Mouse (Mus musculus) MEL (cell line): ENCODE data around the gene Adamtsl5. TPM values are rescaled to one million over a fixed set of nuclear protein-coding genes. Genes with fewer than 3 reads are reported as not detected.
A peak's percentile ranks its signal among the peaks of the same experiment; 100 is the strongest.

Experiments used
- DNase-seq: peaks from one replicate; pipeline ENCODE4 v3.0.0; 2011; ENCODE audit warnings: low read depth, low spot score
- H3K27ac ChIP-seq: 2 replicates; pipeline ENCODE4 v1.5.1; 2012; ENCODE audit warnings: low read depth, mild to moderate bottlenecking, control low read depth, low read length, moderate library complexity; ENCODE audit not compliant: control insufficient read depth
- H3K27me3 ChIP-seq, 2 experiments: fragments of 150-350 bp in 1 of 2; sonication (generic) in 1 of 2; 2 replicates each; pipeline ENCODE4 v1.6.1; 2012; ENCODE audit warnings: low read length in 2 of 2, mild to moderate bottlenecking in 2 of 2, improper control_type of control experiment in 1 of 2, moderate library complexity in 1 of 2; ENCODE audit not compliant: insufficient read depth in 2 of 2, control insufficient read depth in 1 of 2
- H3K36me3 ChIP-seq, 2 experiments: 2 replicates each; pipeline ENCODE4 v1.6.1; 2012 to 2014; ENCODE audit warnings: low read length in 2 of 2, improper control_type of control experiment in 1 of 2, inconsistent platforms in 1 of 2, mild to moderate bottlenecking in 1 of 2; ENCODE audit not compliant: insufficient read depth in 2 of 2, control insufficient read depth in 1 of 2
- H3K4me1 ChIP-seq, 2 experiments: fragments of 150-350 bp in 1 of 2; sonication (generic) in 1 of 2; 2 replicates each; pipeline ENCODE4 v1.6.1; 2012; ENCODE audit warnings: low read length in 2 of 2, improper control_type of control experiment in 1 of 2, mild to moderate bottlenecking in 1 of 2; ENCODE audit not compliant: insufficient read depth in 2 of 2, control insufficient read depth in 1 of 2
- H3K4me3 ChIP-seq, 2 experiments: fragments of 150-350 bp in 1 of 2; sonication (generic) in 1 of 2; 2 replicates each; pipeline ENCODE4 v1.5.1; 2012; ENCODE audit warnings: low read depth in 2 of 2, low read length in 2 of 2, mild to moderate bottlenecking in 2 of 2, moderate library complexity in 2 of 2, control low read depth in 1 of 2, improper control_type of control experiment in 1 of 2; ENCODE audit not compliant: control insufficient read depth in 1 of 2, insufficient read depth in 1 of 2
- H3K79me2 ChIP-seq: 2 replicates; pipeline ENCODE4 v1.6.1; 2012; ENCODE audit warnings: mild to moderate bottlenecking, low read length, moderate library complexity; ENCODE audit not compliant: control insufficient read depth, poor library complexity, insufficient read depth
- H3K9ac ChIP-seq: 2 replicates; pipeline ENCODE4 v1.6.1; 2012; ENCODE audit warnings: low read depth, mild to moderate bottlenecking, control low read depth, low read length, moderate library complexity; ENCODE audit not compliant: control insufficient read depth, poor library complexity, severe bottlenecking
- H3K9me3 ChIP-seq: fragments of 150-350 bp; sonication (generic); replicated peaks from 2 replicates; pipeline ENCODE4 v1.6.1; 2012; ENCODE audit warnings: mild to moderate bottlenecking, low read length, improper control_type of control experiment, moderate library complexity; ENCODE audit not compliant: insufficient read depth
- CHD1 ChIP-seq: IDR thresholded peaks from 2 replicates; pipeline ENCODE4 v1.6.1; 2012; ENCODE audit warnings: low read depth, mild to moderate bottlenecking, inconsistent platforms, low read length, improper control_type of control experiment
- CHD2 ChIP-seq: IDR thresholded peaks from 2 replicates; pipeline ENCODE4 v1.6.1; 2011; ENCODE audit warnings: low read length, improper control_type of control experiment
- CTCF ChIP-seq, 3 experiments: IDR thresholded peaks in 2 of 3; conservative IDR thresholded peaks in 1 of 3; 2 replicates each; pipeline ENCODE4 v1.5.1; 2011 to 2012; ENCODE audit warnings: low read length in 3 of 3, low read depth in 2 of 3, mild to moderate bottlenecking in 2 of 3, improper control_type of control experiment in 1 of 3, inconsistent platforms in 1 of 3, mixed read lengths in 1 of 3, moderate library complexity in 1 of 3; ENCODE audit not compliant: control insufficient read depth in 1 of 3, insufficient read depth in 1 of 3, poor library complexity in 1 of 3, severe bottlenecking in 1 of 3
- E2F4 ChIP-seq: IDR thresholded peaks from 2 replicates; pipeline ENCODE4 v1.6.1; 2011; ENCODE audit warnings: low read depth, low read length, improper control_type of control experiment, borderline replicate concordance
- ELF1 ChIP-seq: IDR thresholded peaks from 2 replicates; pipeline ENCODE4 v1.6.1; 2014; ENCODE audit warnings: low read depth, mild to moderate bottlenecking, inconsistent platforms, low read length, improper control_type of control experiment, moderate library complexity
- EP300 ChIP-seq, 2 experiments: IDR thresholded peaks; 2 replicates each; pipeline ENCODE4 v1.6.1; 2011; ENCODE audit warnings: improper control_type of control experiment in 2 of 2, low read length in 2 of 2, low read depth in 1 of 2, mild to moderate bottlenecking in 1 of 2
- ETS1 ChIP-seq: IDR thresholded peaks from 2 replicates; pipeline ENCODE4 v1.6.1; 2012; ENCODE audit warnings: low read depth, mild to moderate bottlenecking, inconsistent platforms, low read length, improper control_type of control experiment, moderate library complexity
- GABPA ChIP-seq: IDR thresholded peaks from 2 replicates; pipeline ENCODE4 v1.6.1; 2012; ENCODE audit warnings: low read depth, mild to moderate bottlenecking, inconsistent platforms, low read length, improper control_type of control experiment, moderate library complexity
- HCFC1 ChIP-seq: IDR thresholded peaks from 2 replicates; pipeline ENCODE4 v1.6.1; 2012; ENCODE audit warnings: low read depth, mild to moderate bottlenecking, inconsistent platforms, low read length, improper control_type of control experiment, moderate library complexity
- JUND ChIP-seq: IDR thresholded peaks from 2 replicates; pipeline ENCODE4 v1.6.1; 2011; ENCODE audit warnings: low read depth, mild to moderate bottlenecking, improper control_type of control experiment, low read length
- KAT2A ChIP-seq: conservative IDR thresholded peaks from 2 replicates; pipeline ENCODE4 v1.6.1; 2012; ENCODE audit warnings: low read depth, low read length, improper control_type of control experiment, inconsistent platforms
- MAFK ChIP-seq: IDR thresholded peaks from 2 replicates; pipeline ENCODE4 v1.6.1; 2011; ENCODE audit warnings: low read depth, mild to moderate bottlenecking, low read length, improper control_type of control experiment, borderline replicate concordance
- MAX ChIP-seq: IDR thresholded peaks from 2 replicates; pipeline ENCODE4 v1.6.1; 2011; ENCODE audit warnings: low read length, improper control_type of control experiment
- MAZ ChIP-seq: IDR thresholded peaks from 2 replicates; pipeline ENCODE4 v1.6.1; 2012; ENCODE audit warnings: low read depth, mild to moderate bottlenecking, inconsistent platforms, low read length, improper control_type of control experiment
- MEF2A ChIP-seq: IDR thresholded peaks from 2 replicates; pipeline ENCODE4 v1.6.1; 2014; ENCODE audit warnings: low read depth, mild to moderate bottlenecking, inconsistent platforms, low read length, improper control_type of control experiment; ENCODE audit not compliant: poor library complexity, insufficient replicate concordance, severe bottlenecking; ENCODE audit errors: extremely low read depth
- MXI1 ChIP-seq: IDR thresholded peaks from 2 replicates; pipeline ENCODE4 v1.6.1; 2011; ENCODE audit warnings: mild to moderate bottlenecking, low read depth, low read length, improper control_type of control experiment
- MYB ChIP-seq: IDR thresholded peaks from 2 replicates; pipeline ENCODE4 v1.6.1; 2011; ENCODE audit warnings: mild to moderate bottlenecking, low read depth, low read length, improper control_type of control experiment
- NELFE ChIP-seq: IDR thresholded peaks from 2 replicates; pipeline ENCODE4 v1.6.1; 2011; ENCODE audit warnings: low read depth, low read length, improper control_type of control experiment
- NRF1 ChIP-seq: IDR thresholded peaks from 2 replicates; pipeline ENCODE4 v1.6.1; 2014; ENCODE audit warnings: low read depth, mild to moderate bottlenecking, inconsistent platforms, low read length, improper control_type of control experiment, moderate library complexity; ENCODE audit not compliant: poor library complexity, insufficient read depth, severe bottlenecking
- POLR2AphosphoS2 ChIP-seq: IDR thresholded peaks from 2 replicates; pipeline ENCODE4 v1.6.1; 2011; ENCODE audit warnings: low read length, improper control_type of control experiment
- POLR2AphosphoS5 ChIP-seq: IDR thresholded peaks from 2 replicates; pipeline ENCODE4 v1.6.1; 2012; ENCODE audit warnings: low read depth, borderline replicate concordance, mild to moderate bottlenecking, inconsistent platforms, low read length, moderate library complexity, mixed read lengths
- RAD21 ChIP-seq: IDR thresholded peaks from 2 replicates; pipeline ENCODE4 v1.6.1; 2011; ENCODE audit warnings: mild to moderate bottlenecking, low read depth, low read length, improper control_type of control experiment
- RCOR1 ChIP-seq: IDR thresholded peaks from 2 replicates; pipeline ENCODE4 v1.6.1; 2012; ENCODE audit warnings: low read depth, mild to moderate bottlenecking, inconsistent platforms, low read length, improper control_type of control experiment
- TAL1 ChIP-seq: IDR thresholded peaks from 2 replicates; pipeline ENCODE4 v1.6.1; 2012; ENCODE audit warnings: mild to moderate bottlenecking, inconsistent platforms, low read length, moderate library complexity, mixed read lengths
- TBP ChIP-seq: IDR thresholded peaks from 2 replicates; pipeline ENCODE4 v1.8.0; 2011; ENCODE audit warnings: low read depth, low read length, improper control_type of control experiment
- TCF12 ChIP-seq: IDR thresholded peaks from 2 replicates; pipeline ENCODE4 v1.6.1; 2014; ENCODE audit warnings: low read depth, mild to moderate bottlenecking, inconsistent platforms, low read length, improper control_type of control experiment, moderate library complexity
- USF1 ChIP-seq: IDR thresholded peaks from 2 replicates; pipeline ENCODE4 v1.6.1; 2014; ENCODE audit warnings: low read depth, mild to moderate bottlenecking, inconsistent platforms, low read length, improper control_type of control experiment, moderate library complexity
- ZC3H11A ChIP-seq: IDR thresholded peaks from 2 replicates; pipeline ENCODE4 v1.6.1; 2012; ENCODE audit warnings: low read depth, mild to moderate bottlenecking, inconsistent platforms, low read length, improper control_type of control experiment
- ZKSCAN1 ChIP-seq: IDR thresholded peaks from 2 replicates; pipeline ENCODE4 v1.6.1; 2012; ENCODE audit warnings: low read depth, mild to moderate bottlenecking, inconsistent platforms, low read length, improper control_type of control experiment, moderate library complexity
- ZNF384 ChIP-seq: IDR thresholded peaks from 2 replicates; pipeline ENCODE4 v1.6.1; 2012; ENCODE audit warnings: low read depth, mild to moderate bottlenecking, inconsistent platforms, low read length, improper control_type of control experiment
- polyA plus RNA-seq, 2 experiments: library from polyadenylated mRNA; stranded (reverse) in 1 of 2; unstranded in 1 of 2; fragments of >175 nt in 1 of 2; fragments of >200 nt in 1 of 2; gene quantifications; 2 replicates each; pipeline versions ENCODE4 v1.2.1 to v1.2.4; 2012; ENCODE audit warnings: low replicate concordance in 2 of 2, low read depth in 1 of 2; ENCODE audit not compliant: insufficient read length in 2 of 2, insufficient read depth in 1 of 2, missing spikeins in 1 of 2
- total RNA-seq: library from RNA; depleted of rRNA; stranded (reverse); fragments of 300-350 nt; gene quantifications from 2 replicates; pipeline ENCODE4 v1.2.3, GENCODE M21; 2012

Adamtsl5 gene
- total and polyA plus RNA-seq, 3 experiments, result 3.9 to 16.5 TPM; not detected in 1

- H3K9me3 ChIP-seq, result no peaks in the 10 kb centered on the region
- DNase-seq, result no peak
- no peak for TF ChIP-seq MXI1
- TF ChIP-seq KAT2A, result no peak
- TF ChIP-seq MAFK, result no peak
- TF ChIP-seq CHD1, result no peak
- no peak for TF ChIP-seq POLR2AphosphoS2
- no peak for TF ChIP-seq MAZ
- TF ChIP-seq ZNF384, result no peak
- no peak for TF ChIP-seq ZKSCAN1
- 0 out of 2 replicates have a peak overlapping the region, but pooled peaks have one; percentile 4 for H3K27ac ChIP-seq
- peaks cover 14 to 25% of the 10 kb centered on the region in 2 experiments for H3K4me1 ChIP-seq
- no peak overlapping the region for H3K9ac ChIP-seq
- no peaks in the 10 kb centered on the region for H3K27me3 ChIP-seq
- H3K4me3 ChIP-seq, result no peak overlapping the region
- peaks cover 2% of the 10 kb centered on the region; the same call in 1 of the 2 replicates for H3K79me2 ChIP-seq
- H3K36me3 ChIP-seq, result peaks cover 0 to 22% of the 10 kb centered on the region in 2 experiments; a peak in 3 of 4 replicates
These were observed 15.7 kb downstream of the Adamtsl5 start for GRCm38 (mm10) chr10:80332525-80332989.

DNA sequence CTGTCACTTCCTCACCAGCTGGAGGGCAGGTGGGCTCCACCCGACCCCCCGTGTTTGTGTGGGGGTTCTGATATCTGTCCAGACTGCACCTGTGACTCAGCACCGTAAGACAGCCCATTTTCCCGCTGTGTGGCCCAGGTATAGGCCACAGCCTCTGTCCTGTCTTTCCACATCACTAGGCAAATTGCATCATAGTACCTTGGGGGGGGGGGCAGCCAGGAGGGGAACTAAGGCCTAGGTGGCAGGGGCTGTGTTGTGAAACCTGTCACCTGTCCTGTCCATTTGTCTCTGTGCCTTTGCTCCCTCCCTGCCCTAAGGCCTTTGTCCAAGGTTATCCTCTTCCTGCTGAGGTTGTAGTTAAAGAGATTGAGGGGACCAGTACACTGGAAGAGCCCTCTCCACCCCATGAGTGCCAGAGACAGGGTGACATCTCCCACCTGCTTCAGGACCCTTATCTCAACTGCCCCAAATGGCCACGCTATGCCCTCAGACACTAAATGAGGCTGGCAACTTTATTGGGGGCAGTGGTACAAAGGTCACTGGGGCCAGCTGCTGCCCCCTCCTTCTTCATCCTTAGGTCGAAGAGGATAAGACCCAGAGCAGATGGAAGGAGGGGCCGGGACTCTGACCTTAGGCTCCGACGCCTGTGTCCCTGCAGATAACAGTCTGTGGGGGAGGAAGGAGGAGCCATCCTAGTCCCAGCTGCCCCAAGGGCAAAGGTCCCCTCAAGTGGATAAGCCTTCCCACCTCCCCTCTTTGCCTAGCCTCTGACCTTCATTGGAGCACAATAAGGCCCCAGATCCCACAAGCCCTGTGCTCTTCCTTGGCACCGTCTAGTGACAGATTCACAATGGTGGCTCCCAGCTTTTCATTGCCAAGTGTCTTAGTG, 16.3 kb downstream of the Adamtsl5 start:
- H3K27ac ChIP-seq, result peak overlapping the region; percentile 30; the same call in 1 of the 2 replicates
- no peak overlapping the region; a peak in 1 of 4 replicates for H3K4me3 ChIP-seq
- peak overlapping the region; percentile 6; the same call in 1 of the 2 replicates for H3K9ac ChIP-seq
- H3K79me2 ChIP-seq, result peaks cover 2% of the 10 kb centered on the region; the same call in 1 of the 2 replicates
- H3K27me3 ChIP-seq, result no peaks in the 10 kb centered on the region
- no peaks in the 10 kb centered on the region for H3K9me3 ChIP-seq
- H3K4me1 ChIP-seq, result peaks cover 14 to 25% of the 10 kb centered on the region in 2 experiments
- peaks cover 0 to 22% of the 10 kb centered on the region in 2 experiments; a peak in 3 of 4 replicates for H3K36me3 ChIP-seq
- DNase-seq, result peak; percentile 38
- TF ChIP-seq MEF2A (no peak), POLR2AphosphoS5 (no peak), TBP (no peak), TAL1 (peak; percentile 75), ZNF384 (no peak), GABPA (no peak), RAD21 (no peak), MYB (no peak), RCOR1 (no peak), JUND (no peak), CTCF (IDR thresholded peaks at IDR 0.05 in 2 of 3, conservative IDR thresholded peaks at IDR 0.05 in 1 of 3; ENCODE audit: control insufficient read depth in 1 of 3, insufficient read depth in 1 of 3, low read depth in 2 of 3, low read length in 3 of 3, poor library complexity in 1 of 3, severe bottlenecking in 1 of 3) (no peak), MAX (no peak), TCF12 (peak; percentile 52; the same call in 1 of the 2 replicates), CHD2 (no peak), ETS1 (peak; percentile 33; the same call in 1 of the 2 replicates), NELFE (no peak), EP300 (IDR thresholded peaks at IDR 0.05; ENCODE audit: low read depth in 1 of 2, low read length in 2 of 2) (peak in 1 of 2 experiments; percentile 44; a peak in 2 of 4 replicates), E2F4 (no peak), HCFC1 (no peak), NRF1 (no peak), ELF1 (no peak), USF1 (no peak), ZC3H11A (no peak)
